Mouse (Mus musculus) stomach, embryonic 15.5 days (tissue): Measurements from ENCODE around the gene Gbx1. TPM values are rescaled to one million over a fixed set of nuclear protein-coding genes. Genes with fewer than 3 reads are reported as not detected.

Source experiments
- ATAC-seq: fragments of 200-750 bp; cut with Nextera tagmentation; 2 replicates; pipeline ENCODE4 v1.8.0; 2017; ENCODE audit warnings: low read depth, moderate number of reproducible peaks, moderate TSS enrichment; ENCODE audit not compliant: insufficient read depth, low FRiP score
- H3K27ac ChIP-seq: fragments of 300-500 bp; sonication (generic); 2 replicates; pipeline ENCODE4 v1.5.1; 2015; ENCODE audit warnings: mild to moderate bottlenecking, inconsistent platforms
- H3K27me3 ChIP-seq: fragments of 300-500 bp; sonication (generic); replicated peaks from 2 replicates; pipeline ENCODE4 v1.6.1; 2015; ENCODE audit warnings: inconsistent platforms
- H3K36me3 ChIP-seq: fragments of 300-500 bp; sonication (generic); 2 replicates; pipeline ENCODE4 v1.6.1; 2015; ENCODE audit warnings: inconsistent platforms
- H3K4me1 ChIP-seq: fragments of 300-500 bp; sonication (generic); 2 replicates; pipeline ENCODE4 v1.6.1; 2015; ENCODE audit warnings: inconsistent platforms
- H3K4me2 ChIP-seq: fragments of 300-500 bp; sonication (generic); 2 replicates; pipeline ENCODE4 v1.6.1; 2015; ENCODE audit warnings: mild to moderate bottlenecking, inconsistent platforms
- H3K4me3 ChIP-seq: fragments of 300-500 bp; sonication (generic); replicated peaks from 2 replicates; pipeline ENCODE4 v1.5.1; 2015; ENCODE audit warnings: inconsistent platforms
- H3K9ac ChIP-seq: fragments of 300-500 bp; sonication (generic); 2 replicates; pipeline ENCODE4 v1.6.1; 2015; ENCODE audit warnings: inconsistent platforms
- H3K9me3 ChIP-seq: fragments of 300-500 bp; sonication (generic); 2 replicates; pipeline ENCODE4 v1.6.1; 2016; ENCODE audit warnings: inconsistent platforms
- WGBS: fragments of 180-500 bp; shearing (Covaris S2); methylation state at CpG from one replicate; pipeline ENCODE4 v1.1.7; 2015; 5-methylcytosine and 5-hydroxymethylcytosine counted together
- polyA plus RNA-seq: library from polyadenylated mRNA; unstranded; fragments of >200 nt; fragmentation: Nextera tagmentation; extraction: Ambion mirVana; gene quantifications from 2 replicates; pipeline ENCODE4 v1.2.1, GENCODE M21; 2015

Gbx1 gene
- polyA plus RNA-seq, 1 experiment from 2014 or later = 0.04 TPM

GRCm38 (mm10) chr5:24523806-24524205 is 3.2 kb downstream of the Gbx1 start:
- Histone ChIP-seq H3K4me1 (peaks cover 15% of the 10 kb centered on the region), H3K36me3 (no peaks in the 10 kb centered on the region), H3K9ac (no peak overlapping the region), H3K4me2 (no peak overlapping the region), H3K27ac (no peak overlapping the region), H3K9me3 (no peaks in the 10 kb centered on the region), H3K27me3 (peaks cover 78% of the 10 kb centered on the region), H3K4me3 (no peak overlapping the region)
- ATAC-seq = no peak
- 48% methylated on average over 8 of the region's 8 CpGs for WGBS

GRCm38 (mm10) chr5:24521366-24521765 is 5.6 kb downstream of the Gbx1 start:
- H3K27me3 ChIP-seq = peaks cover 58% of the 10 kb centered on the region
- peaks cover 6% of the 10 kb centered on the region for H3K4me1 ChIP-seq
- no peaks in the 10 kb centered on the region for H3K9me3 ChIP-seq
- no peak overlapping the region for H3K4me3 ChIP-seq
- no peak overlapping the region for H3K9ac ChIP-seq
- no peak overlapping the region for H3K4me2 ChIP-seq
- no peaks in the 10 kb centered on the region for H3K36me3 ChIP-seq
- no peak for ATAC-seq
- WGBS = 52% methylated on average over 8 of the region's 8 CpGs
- no peak overlapping the region for H3K27ac ChIP-seq

GRCm38 (mm10) chr5:24512271-24512670 is 14.7 kb downstream of the Gbx1 start:
- Histone ChIP-seq H3K27ac (no peak overlapping the region), H3K4me2 (no peak overlapping the region), H3K9me3 (no peaks in the 10 kb centered on the region), H3K27me3 (peaks cover under 1% of the 10 kb centered on the region; the same call in 1 of the 2 replicates), H3K4me3 (no peak overlapping the region), H3K4me1 (0 out of 2 replicates have a peak, but pooled peaks cover 4% of the 10 kb centered on the region), H3K36me3 (no peaks in the 10 kb centered on the region), H3K9ac (no peak overlapping the region)
- peak; percentile 63; the same call in 1 of the 2 replicates for ATAC-seq
- WGBS = 38% methylated on average over 8 of the region's 8 CpGs

GRCm38 (mm10) chr5:24510635-24511034 is 16.4 kb downstream of the Gbx1 start:
- Histone ChIP-seq H3K27me3 (no peaks in the 10 kb centered on the region), H3K4me3 (no peak overlapping the region), H3K27ac (no peak overlapping the region), H3K4me2 (no peak overlapping the region), H3K4me1 (0 out of 2 replicates have a peak, but pooled peaks cover 4% of the 10 kb centered on the region), H3K36me3 (no peaks in the 10 kb centered on the region), H3K9me3 (no peaks in the 10 kb centered on the region), H3K9ac (no peak overlapping the region)
- ATAC-seq = no peak
- WGBS = 37% methylated on average over 11 of the region's 11 CpGs

GRCm38 (mm10) chr5:24508406-24508805 is 18.6 kb downstream of the Gbx1 start:
- no peak overlapping the region for H3K9ac ChIP-seq
- H3K36me3 ChIP-seq = no peaks in the 10 kb centered on the region
- H3K4me3 ChIP-seq = no peak overlapping the region
- no peaks in the 10 kb centered on the region for H3K9me3 ChIP-seq
- no peak for ATAC-seq
- 90% methylated on average over 7 of the region's 7 CpGs for WGBS
- no peak overlapping the region for H3K27ac ChIP-seq
- H3K4me2 ChIP-seq = no peak overlapping the region
- peaks cover 17% of the 10 kb centered on the region; the same call in 1 of the 2 replicates for H3K27me3 ChIP-seq
- H3K4me1 ChIP-seq = peaks cover 10% of the 10 kb centered on the region; the same call in 1 of the 2 replicates

- H3K4me2 ChIP-seq = no peak overlapping the region
- H3K27ac ChIP-seq = no peak overlapping the region
- H3K4me1 ChIP-seq = peaks cover 6% of the 10 kb centered on the region; the same call in 1 of the 2 replicates
- no peak for ATAC-seq
- no peak overlapping the region for H3K4me3 ChIP-seq
- H3K9me3 ChIP-seq = no peaks in the 10 kb centered on the region
- no peak overlapping the region for H3K9ac ChIP-seq
- whole genome bisulfite sequencing = 66% methylated on average over 2 of the region's 2 CpGs
- peaks cover 17% of the 10 kb centered on the region; the same call in 1 of the 2 replicates for H3K27me3 ChIP-seq
- peaks cover 17% of the 10 kb centered on the region for H3K36me3 ChIP-seq
Measured at GRCm38 (mm10) chr5:24505513-24505912, 21.5 kb downstream of the Gbx1 start.

GRCm38 (mm10) chr5:24502786-24503185 is 24.2 kb downstream of the Gbx1 start:
- peaks cover 38% of the 10 kb centered on the region for H3K36me3 ChIP-seq
- no peak for ATAC-seq
- 70% methylated on average over 4 of the region's 4 CpGs for WGBS

GRCm38 (mm10) chr5:24500851-24501250 is 26.2 kb downstream of the Gbx1 start:
- Histone ChIP-seq H3K27ac (no peak overlapping the region), H3K4me1 (peaks cover 6% of the 10 kb centered on the region; the same call in 1 of the 2 replicates), H3K4me2 (no peak overlapping the region), H3K27me3 (peaks cover 17% of the 10 kb centered on the region; the same call in 1 of the 2 replicates), H3K36me3 (peaks cover 46% of the 10 kb centered on the region), H3K4me3 (no peak overlapping the region), H3K9ac (no peak overlapping the region), H3K9me3 (no peaks in the 10 kb centered on the region)
- no peak for ATAC-seq
- 83% methylated on average over 11 of the region's 11 CpGs for WGBS

More at GRCm38 (mm10) chr5:24502786-24503185, 24.2 kb downstream of the Gbx1 start:
- Histone ChIP-seq H3K9ac (no peak overlapping the region), H3K27ac (no peak overlapping the region), H3K4me1 (peaks cover 6% of the 10 kb centered on the region; the same call in 1 of the 2 replicates), H3K4me3 (no peak overlapping the region), H3K4me2 (no peak overlapping the region), H3K9me3 (no peaks in the 10 kb centered on the region), H3K27me3 (peaks cover 17% of the 10 kb centered on the region; the same call in 1 of the 2 replicates)

GRCm38 (mm10) chr5:24499113-24499512 is 27.9 kb downstream of the Gbx1 start:
- H3K4me3 ChIP-seq = no peak overlapping the region
- 83% methylated on average over 10 of the region's 10 CpGs for WGBS
- H3K27ac ChIP-seq = no peak overlapping the region
- H3K36me3 ChIP-seq = peaks cover 46% of the 10 kb centered on the region
- H3K9ac ChIP-seq = no peak overlapping the region
- H3K27me3 ChIP-seq = peaks cover 4% of the 10 kb centered on the region; the same call in 1 of the 2 replicates
- H3K9me3 ChIP-seq = no peaks in the 10 kb centered on the region
- H3K4me2 ChIP-seq = no peak overlapping the region
- H3K4me1 ChIP-seq = no peaks in the 10 kb centered on the region
- ATAC-seq = no peak

GRCm38 (mm10) chr5:24497526-24497925 is 29.5 kb downstream of the Gbx1 start:
- Histone ChIP-seq H3K4me2 (no peak overlapping the region), H3K4me1 (no peaks in the 10 kb centered on the region), H3K36me3 (peaks cover 59% of the 10 kb centered on the region), H3K27me3 (no peaks in the 10 kb centered on the region), H3K9me3 (no peaks in the 10 kb centered on the region), H3K4me3 (no peak overlapping the region), H3K27ac (no peak overlapping the region), H3K9ac (no peak overlapping the region)
- no peak for ATAC-seq
- WGBS = 87% methylated on average over 12 of the region's 12 CpGs

GRCm38 (mm10) chr5:24496756-24497155 is 30.2 kb downstream of the Gbx1 start:
- Histone ChIP-seq H3K27ac (no peak overlapping the region), H3K9ac (no peak overlapping the region), H3K36me3 (peaks cover 62% of the 10 kb centered on the region), H3K4me1 (no peaks in the 10 kb centered on the region), H3K4me2 (no peak overlapping the region), H3K9me3 (no peaks in the 10 kb centered on the region), H3K4me3 (no peak overlapping the region), H3K27me3 (no peaks in the 10 kb centered on the region)
- ATAC-seq = no peak
- 82% methylated on average over 6 of the region's 6 CpGs for WGBS

- Histone ChIP-seq H3K4me3 (no peak overlapping the region), H3K36me3 (peaks cover 56% of the 10 kb centered on the region), H3K27ac (no peak overlapping the region), H3K4me2 (no peak overlapping the region), H3K4me1 (no peaks in the 10 kb centered on the region), H3K9ac (no peak overlapping the region), H3K9me3 (no peaks in the 10 kb centered on the region), H3K27me3 (no peaks in the 10 kb centered on the region)
- WGBS = 88% methylated on average over 15 of the region's 15 CpGs
- no peak for ATAC-seq
Measured at GRCm38 (mm10) chr5:24495019-24495418, 32.0 kb downstream of the Gbx1 start.
